Mouse (Mus musculus): ENCODE measurements around the gene Mrtfa. TPM values are rescaled to one million over a fixed set of nuclear protein-coding genes. Genes with fewer than 3 reads are reported as not detected.
A peak's percentile ranks its signal among the peaks of the same experiment; 100 is the strongest.

The Mrtfa gene
- polyA plus RNA-seq, 1 experiment from 2014 or later = 34.0 TPM

DNA sequence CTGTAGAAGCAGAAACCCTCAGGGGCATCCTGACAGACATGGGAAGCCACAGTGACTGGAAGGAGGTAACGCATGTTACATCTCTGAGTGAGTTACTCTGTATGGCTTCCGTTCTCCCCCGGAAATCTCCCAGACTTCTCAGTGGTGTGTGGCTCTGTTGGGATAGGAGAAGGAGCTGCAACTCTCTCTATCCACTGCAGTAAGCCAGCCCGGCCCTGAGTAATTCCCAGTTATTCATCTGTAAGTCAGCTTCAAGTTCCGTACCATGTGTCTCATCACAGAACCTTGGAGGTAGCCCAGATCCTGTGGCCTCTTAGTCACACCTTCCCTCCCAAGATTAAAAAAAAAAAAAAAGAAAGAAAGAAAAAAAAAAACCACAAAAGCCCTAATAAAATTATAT, 1.8 kb upstream of the Mrtfa start:
- H3K36me3 ChIP-seq (ENCODE audit: control insufficient read depth, insufficient read depth, low read length) = 0 out of 2 replicates have a peak, but pooled peaks cover 3% of the 10 kb centered on the region
- no peaks in the 10 kb centered on the region for H3K27me3 ChIP-seq (ENCODE audit: control insufficient read depth, insufficient read depth, low read length)
- peaks cover 8% of the 10 kb centered on the region for H3K4me1 ChIP-seq (ENCODE audit: control insufficient read depth, insufficient read depth, low read length)
- WGBS = 83% methylated on average over 5 of the region's 5 CpGs
- H3K9ac ChIP-seq (replicated peaks; ENCODE audit: low read length) = no peak overlapping the region
- H3K27ac ChIP-seq (replicated peaks; ENCODE audit: low read depth, low read length) = no peak overlapping the region
- H3K4me2 ChIP-seq (ENCODE audit: low read length) = no peak overlapping the region
- H3K4me3 ChIP-seq (replicated peaks; ENCODE audit: low read depth, low read length) = no peak overlapping the region
- DNase-seq = no peak
- ATAC-seq (ENCODE audit: low FRiP score, low TSS enrichment) = no peak
- no peaks in the 10 kb centered on the region for H3K9me3 ChIP-seq (ENCODE audit: control insufficient read depth, low read length)

DNA sequence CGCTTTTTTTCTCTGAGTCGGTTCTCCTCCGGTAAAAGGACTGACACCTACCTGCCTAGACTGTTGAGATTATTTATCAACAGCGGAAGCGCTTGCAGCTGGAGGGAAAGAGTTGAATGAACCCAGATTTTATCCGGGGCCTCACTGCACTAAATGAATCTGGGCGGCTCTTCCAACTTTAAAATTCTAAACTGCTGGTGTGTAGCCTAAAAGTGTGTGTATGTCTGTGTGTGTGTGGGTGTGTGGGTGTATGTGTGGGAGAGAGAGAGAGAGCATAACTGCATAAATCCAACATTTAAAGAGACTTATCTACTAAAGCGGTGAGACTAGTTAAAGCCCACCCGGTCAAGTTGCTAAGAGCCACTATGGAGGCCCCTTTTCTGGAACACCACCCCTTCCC, 746 bp upstream of the Mrtfa start:
- peak overlapping the region; percentile 62 for H3K4me2 ChIP-seq (ENCODE audit: low read length)
- H3K27me3 ChIP-seq (ENCODE audit: control insufficient read depth, insufficient read depth, low read length) = no peaks in the 10 kb centered on the region
- WGBS = 31% methylated on average over 9 of the region's 9 CpGs
- H3K27ac ChIP-seq (replicated peaks; ENCODE audit: low read depth, low read length) = peak overlapping the region; percentile 64
- DNase-seq (no peak), ATAC-seq (ENCODE audit: low FRiP score, low TSS enrichment) (no peak)
- H3K36me3 ChIP-seq (ENCODE audit: control insufficient read depth, insufficient read depth, low read length) = 0 out of 2 replicates have a peak, but pooled peaks cover 3% of the 10 kb centered on the region
- peaks cover 8% of the 10 kb centered on the region for H3K4me1 ChIP-seq (ENCODE audit: control insufficient read depth, insufficient read depth, low read length)
- H3K9me3 ChIP-seq (ENCODE audit: control insufficient read depth, low read length) = no peaks in the 10 kb centered on the region
- H3K9ac ChIP-seq (replicated peaks; ENCODE audit: low read length) = peak overlapping the region; percentile 59
- peak overlapping the region; percentile 95 for H3K4me3 ChIP-seq (replicated peaks; ENCODE audit: low read depth, low read length)

DNA sequence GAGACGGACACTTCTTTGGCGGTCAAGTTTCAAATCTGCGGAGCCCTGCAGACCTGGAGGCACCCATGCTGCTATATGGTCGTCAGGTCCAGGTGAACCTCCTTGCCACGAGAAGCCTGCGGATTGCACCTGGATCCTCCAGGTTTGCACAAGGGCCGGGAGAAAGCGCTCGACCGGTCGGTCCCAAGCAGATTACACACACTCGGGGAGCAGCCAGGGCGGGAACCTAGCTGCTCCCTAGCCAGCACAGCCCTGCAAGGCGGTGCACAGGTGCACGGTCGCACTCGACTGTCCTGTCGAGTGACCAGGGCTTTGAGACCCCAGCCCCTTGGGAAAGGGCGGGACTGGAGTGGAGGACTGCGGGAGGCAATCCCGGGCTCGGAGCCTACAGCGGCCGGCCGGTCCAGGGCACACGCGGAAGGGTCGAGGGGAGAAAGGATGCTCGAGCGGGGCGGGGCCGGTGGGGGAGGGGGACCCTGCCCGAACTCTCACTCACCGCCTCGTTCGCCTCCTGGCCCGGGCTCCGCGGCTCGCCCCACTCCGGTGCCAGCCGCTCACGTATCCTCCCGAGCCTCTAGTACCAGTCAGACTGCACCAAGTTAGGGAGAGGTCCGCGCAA, 437 bp downstream of the Mrtfa start:
- Histone ChIP-seq H3K27me3 (ENCODE audit: control insufficient read depth, insufficient read depth, low read length) (no peaks in the 10 kb centered on the region), H3K9me3 (ENCODE audit: control insufficient read depth, low read length) (no peaks in the 10 kb centered on the region), H3K27ac (replicated peaks; ENCODE audit: low read depth, low read length) (peak overlapping the region; percentile 85), H3K9ac (replicated peaks; ENCODE audit: low read length) (peak overlapping the region; percentile 94), H3K4me1 (ENCODE audit: control insufficient read depth, insufficient read depth, low read length) (peaks cover 8% of the 10 kb centered on the region), H3K36me3 (ENCODE audit: control insufficient read depth, insufficient read depth, low read length) (0 out of 2 replicates have a peak, but pooled peaks cover 3% of the 10 kb centered on the region), H3K4me3 (replicated peaks; ENCODE audit: low read depth, low read length) (peak overlapping the region; percentile 95), H3K4me2 (ENCODE audit: low read length) (peak overlapping the region; percentile 64)
- ATAC-seq (ENCODE audit: low FRiP score, low TSS enrichment) (peak; percentile 59), DNase-seq (no peak)
- under 1% methylated on average over 46 of the region's 46 CpGs for WGBS

DNA sequence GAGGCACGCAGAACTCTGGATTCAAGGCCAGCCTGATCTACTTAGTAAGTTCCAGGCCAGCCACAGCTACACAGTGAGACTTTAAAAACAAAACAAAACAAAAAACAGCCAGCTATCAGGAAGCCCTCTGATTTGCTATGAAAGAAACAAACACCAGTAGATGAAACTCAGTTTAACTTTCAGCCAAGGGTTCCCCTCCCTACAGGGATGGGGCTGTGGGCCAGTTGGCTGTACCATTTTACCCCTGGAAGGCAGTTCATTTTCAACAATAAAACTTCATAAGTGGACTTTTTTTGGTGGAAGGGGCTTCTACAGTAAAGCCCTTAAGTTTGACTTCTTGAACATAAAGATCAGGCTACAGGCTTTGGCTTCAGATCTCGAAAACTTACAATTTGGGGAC, 1.5 kb downstream of the Mrtfa start:
- peak overlapping the region; percentile 95 for H3K4me3 ChIP-seq (replicated peaks; ENCODE audit: low read depth, low read length)
- peak overlapping the region; percentile 94; the same call in 1 of the 2 replicates for H3K9ac ChIP-seq (replicated peaks; ENCODE audit: low read length)
- 85% methylated on average over 2 of the region's 2 CpGs for WGBS
- peaks cover 8% of the 10 kb centered on the region for H3K4me1 ChIP-seq (ENCODE audit: control insufficient read depth, insufficient read depth, low read length)
- H3K36me3 ChIP-seq (ENCODE audit: control insufficient read depth, insufficient read depth, low read length) = 0 out of 2 replicates have a peak, but pooled peaks cover 3% of the 10 kb centered on the region
- DNase-seq = no peak
- H3K27me3 ChIP-seq (ENCODE audit: control insufficient read depth, insufficient read depth, low read length) = no peaks in the 10 kb centered on the region
- peak overlapping the region; percentile 64 for H3K4me2 ChIP-seq (ENCODE audit: low read length)
- no peak for ATAC-seq (ENCODE audit: low FRiP score, low TSS enrichment)
- no peak overlapping the region for H3K27ac ChIP-seq (replicated peaks; ENCODE audit: low read depth, low read length)
- no peaks in the 10 kb centered on the region for H3K9me3 ChIP-seq (ENCODE audit: control insufficient read depth, low read length)

DNA sequence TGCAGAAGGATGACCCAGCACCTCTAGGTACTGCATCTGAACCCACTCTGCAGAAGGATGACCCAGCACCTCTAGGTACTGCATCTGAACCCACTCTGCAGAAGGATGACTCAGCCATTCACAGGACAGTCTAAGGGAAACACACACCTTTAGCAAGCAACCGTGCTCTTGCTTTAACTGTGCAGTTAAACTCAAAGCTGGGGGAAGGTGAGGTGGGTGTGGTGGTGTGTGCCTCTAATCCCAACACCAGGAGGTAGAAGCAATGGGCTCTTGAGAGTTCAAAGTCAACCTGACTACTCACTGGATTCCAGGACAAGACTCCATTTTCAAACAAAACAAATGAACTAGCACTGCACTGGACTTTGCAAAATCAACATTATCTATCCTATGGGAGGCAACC, 5.6 kb downstream of the Mrtfa start:
- Histone ChIP-seq H3K9me3 (ENCODE audit: control insufficient read depth, low read length) (no peaks in the 10 kb centered on the region), H3K9ac (replicated peaks; ENCODE audit: low read length) (no peak overlapping the region), H3K4me3 (replicated peaks; ENCODE audit: low read depth, low read length) (no peak overlapping the region), H3K4me2 (ENCODE audit: low read length) (no peak overlapping the region), H3K36me3 (ENCODE audit: control insufficient read depth, insufficient read depth, low read length) (0 out of 2 replicates have a peak, but pooled peaks cover 3% of the 10 kb centered on the region), H3K27ac (replicated peaks; ENCODE audit: low read depth, low read length) (no peak overlapping the region), H3K4me1 (ENCODE audit: control insufficient read depth, insufficient read depth, low read length) (peaks cover 8% of the 10 kb centered on the region), H3K27me3 (ENCODE audit: control insufficient read depth, insufficient read depth, low read length) (no peaks in the 10 kb centered on the region)
- DNase-seq (no peak), ATAC-seq (ENCODE audit: low FRiP score, low TSS enrichment) (no peak)
- 89% methylated on average over 1 of the region's 1 CpGs for WGBS

DNA sequence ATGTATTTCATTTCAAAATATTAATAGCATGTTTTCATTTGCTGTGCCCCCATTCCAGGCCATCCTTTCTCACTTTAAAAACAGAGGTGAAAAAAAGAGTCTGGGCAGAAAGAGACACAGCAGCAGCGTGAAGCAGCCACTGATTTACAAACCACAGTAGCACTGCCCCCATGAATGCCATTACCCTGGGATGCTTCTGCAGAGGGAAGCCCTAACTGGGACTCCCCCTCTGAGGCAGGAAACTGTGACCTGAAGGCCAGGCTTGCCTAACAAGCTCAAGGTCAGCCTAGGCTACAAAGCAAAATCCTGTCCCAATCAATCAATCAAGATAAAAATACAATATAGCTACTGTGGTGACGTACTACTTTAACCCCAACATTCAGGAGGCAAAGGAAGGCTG, 9.3 kb downstream of the Mrtfa start:
- ATAC-seq (ENCODE audit: low FRiP score, low TSS enrichment) (no peak), DNase-seq (no peak)
- H3K27me3 ChIP-seq (ENCODE audit: control insufficient read depth, insufficient read depth, low read length) = no peaks in the 10 kb centered on the region
- no peak overlapping the region for H3K27ac ChIP-seq (replicated peaks; ENCODE audit: low read depth, low read length)
- WGBS = 72% methylated on average over 2 of the region's 2 CpGs
- no peak overlapping the region for H3K9ac ChIP-seq (replicated peaks; ENCODE audit: low read length)
- no peak overlapping the region for H3K4me2 ChIP-seq (ENCODE audit: low read length)
- 0 out of 2 replicates have a peak, but pooled peaks cover 3% of the 10 kb centered on the region for H3K4me1 ChIP-seq (ENCODE audit: control insufficient read depth, insufficient read depth, low read length)
- no peaks in the 10 kb centered on the region for H3K36me3 ChIP-seq (ENCODE audit: control insufficient read depth, insufficient read depth, low read length)
- no peaks in the 10 kb centered on the region for H3K9me3 ChIP-seq (ENCODE audit: control insufficient read depth, low read length)
- no peak overlapping the region for H3K4me3 ChIP-seq (replicated peaks; ENCODE audit: low read depth, low read length)

DNA sequence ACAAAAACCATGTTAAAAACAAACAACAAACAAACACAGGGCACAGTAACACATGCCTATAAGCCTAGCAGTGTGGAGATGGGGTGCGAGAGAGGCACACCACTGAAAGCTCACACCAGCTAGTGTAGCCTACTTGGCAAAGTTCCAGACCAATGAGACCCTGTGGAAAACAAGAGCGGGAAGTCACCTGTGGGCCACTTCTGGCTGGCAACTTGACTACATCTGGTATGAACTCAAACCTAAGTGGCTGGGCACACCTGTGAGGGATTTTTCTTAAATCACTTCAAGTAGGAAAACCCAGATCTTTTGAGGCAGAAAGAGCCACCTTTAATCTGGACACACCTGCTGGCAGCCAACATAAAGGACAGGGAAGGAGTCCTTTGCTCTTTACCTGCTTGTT, 11.0 kb downstream of the Mrtfa start:
- DNase-seq = no peak
- Histone ChIP-seq H3K27me3 (ENCODE audit: control insufficient read depth, insufficient read depth, low read length) (no peaks in the 10 kb centered on the region), H3K4me2 (ENCODE audit: low read length) (no peak overlapping the region), H3K36me3 (ENCODE audit: control insufficient read depth, insufficient read depth, low read length) (no peaks in the 10 kb centered on the region), H3K4me3 (replicated peaks; ENCODE audit: low read depth, low read length) (no peak overlapping the region), H3K9me3 (ENCODE audit: control insufficient read depth, low read length) (no peaks in the 10 kb centered on the region), H3K4me1 (ENCODE audit: control insufficient read depth, insufficient read depth, low read length) (0 out of 2 replicates have a peak, but pooled peaks cover 3% of the 10 kb centered on the region), H3K27ac (replicated peaks; ENCODE audit: low read depth, low read length) (no peak overlapping the region), H3K9ac (replicated peaks; ENCODE audit: low read length) (no peak overlapping the region)
- WGBS = 89% methylated on average over 2 of the region's 2 CpGs
- ATAC-seq (ENCODE audit: low FRiP score, low TSS enrichment) = no peak

DNA sequence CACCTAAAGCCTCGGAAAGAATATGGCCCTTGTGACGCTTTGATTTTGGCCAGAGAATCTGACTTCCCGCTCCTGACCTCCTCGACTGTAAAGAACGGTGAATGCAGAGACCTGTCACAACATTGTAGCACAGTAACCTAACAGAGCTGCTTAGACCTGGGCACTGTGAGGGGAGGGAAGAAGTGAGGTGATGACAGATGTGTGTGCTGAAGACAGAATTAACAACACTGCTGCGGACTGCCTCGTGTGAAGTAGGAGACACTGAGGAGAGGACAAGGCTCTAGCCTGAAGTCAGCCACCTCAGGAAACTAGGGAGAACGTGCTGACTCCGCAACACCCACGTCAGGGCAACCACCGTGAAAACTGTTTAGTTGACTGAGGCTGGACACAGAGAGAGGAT, 11.9 kb downstream of the Mrtfa start:
- no peaks in the 10 kb centered on the region for H3K36me3 ChIP-seq (ENCODE audit: control insufficient read depth, insufficient read depth, low read length)
- no peak overlapping the region for H3K4me3 ChIP-seq (replicated peaks; ENCODE audit: low read depth, low read length)
- WGBS = 87% methylated on average over 11 of the region's 11 CpGs
- DNase-seq = no peak
- H3K4me2 ChIP-seq (ENCODE audit: low read length) = no peak overlapping the region
- no peak for ATAC-seq (ENCODE audit: low FRiP score, low TSS enrichment)
- H3K4me1 ChIP-seq (ENCODE audit: control insufficient read depth, insufficient read depth, low read length) = 0 out of 2 replicates have a peak, but pooled peaks cover 3% of the 10 kb centered on the region
- H3K27ac ChIP-seq (replicated peaks; ENCODE audit: low read depth, low read length) = no peak overlapping the region
- no peak overlapping the region for H3K9ac ChIP-seq (replicated peaks; ENCODE audit: low read length)
- no peaks in the 10 kb centered on the region for H3K27me3 ChIP-seq (ENCODE audit: control insufficient read depth, insufficient read depth, low read length)
- no peaks in the 10 kb centered on the region for H3K9me3 ChIP-seq (ENCODE audit: control insufficient read depth, low read length)

DNA sequence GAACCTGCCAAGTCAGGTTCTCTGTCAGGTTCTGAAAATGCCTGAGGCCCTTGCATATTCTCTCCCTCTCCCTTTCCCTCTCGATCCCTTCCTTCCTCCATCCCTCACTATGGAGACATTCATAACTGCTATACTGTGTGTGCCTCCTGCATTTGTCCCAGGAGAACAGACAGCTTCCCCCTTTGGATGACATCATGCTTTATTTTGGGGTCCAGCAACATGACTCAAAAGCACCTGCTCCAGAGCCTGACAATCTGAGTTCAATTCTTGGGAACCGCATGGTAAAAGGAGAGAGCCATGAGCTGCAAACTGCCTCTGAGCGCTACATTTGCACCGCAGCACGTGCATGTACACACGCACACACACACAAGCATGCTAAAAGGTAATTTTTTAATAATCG, 12.7 kb downstream of the Mrtfa start:
- 0 out of 2 replicates have a peak, but pooled peaks cover 3% of the 10 kb centered on the region for H3K4me1 ChIP-seq (ENCODE audit: control insufficient read depth, insufficient read depth, low read length)
- no peak overlapping the region for H3K9ac ChIP-seq (replicated peaks; ENCODE audit: low read length)
- no peaks in the 10 kb centered on the region for H3K9me3 ChIP-seq (ENCODE audit: control insufficient read depth, low read length)
- H3K36me3 ChIP-seq (ENCODE audit: control insufficient read depth, insufficient read depth, low read length) = no peaks in the 10 kb centered on the region
- no peak overlapping the region for H3K4me2 ChIP-seq (ENCODE audit: low read length)
- ATAC-seq (ENCODE audit: low FRiP score, low TSS enrichment) (no peak), DNase-seq (no peak)
- WGBS = 94% methylated on average over 7 of the region's 7 CpGs
- H3K4me3 ChIP-seq (replicated peaks; ENCODE audit: low read depth, low read length) = no peak overlapping the region
- H3K27me3 ChIP-seq (ENCODE audit: control insufficient read depth, insufficient read depth, low read length) = no peaks in the 10 kb centered on the region
- no peak overlapping the region for H3K27ac ChIP-seq (replicated peaks; ENCODE audit: low read depth, low read length)

Data from midbrain, embryonic 14.5 days (tissue).